Mouse (Mus musculus) heart, postnatal 0 days (tissue): ENCODE measurements around the gene C1qtnf2. TPM values are rescaled to one million over a fixed set of nuclear protein-coding genes. Genes with fewer than 3 reads are reported as not detected.

Source experiments
- ATAC-seq: fragments of 200-750 bp; cut with Nextera tagmentation; 2 replicates; pipeline ENCODE4 v1.8.0; 2017; ENCODE audit warnings: low read depth, moderate number of reproducible peaks, moderate library complexity; ENCODE audit not compliant: insufficient read depth
- DNase-seq: peaks from one replicate; pipeline ENCODE4 v3.0.0-alpha.2; 2016; ENCODE audit warnings: low spot score
- H3K27ac ChIP-seq: fragments of 300-500 bp; sonication (generic); 2 replicates; pipeline ENCODE4 v1.5.1; 2014; ENCODE audit warnings: low read depth, mild to moderate bottlenecking
- H3K27me3 ChIP-seq: fragments of 300-500 bp; sonication (generic); 2 replicates; pipeline ENCODE4 v1.6.1; 2014; ENCODE audit warnings: low read length, mixed read lengths; ENCODE audit not compliant: control insufficient read depth, insufficient read depth
- H3K36me3 ChIP-seq: fragments of 300-500 bp; sonication (generic); replicated peaks from 2 replicates; pipeline ENCODE4 v1.6.1; 2014; ENCODE audit warnings: low read length, mixed read lengths; ENCODE audit not compliant: control insufficient read depth, insufficient read depth
- H3K4me1 ChIP-seq: fragments of 300-500 bp; sonication (generic); 2 replicates; pipeline ENCODE4 v1.6.1; 2014; ENCODE audit warnings: antibody characterized with exemption; ENCODE audit not compliant: control insufficient read depth, insufficient read depth
- H3K4me2 ChIP-seq: fragments of 300-500 bp; sonication (generic); 2 replicates; pipeline ENCODE4 v1.6.1; 2014; ENCODE audit warnings: low read depth, mild to moderate bottlenecking, low read length, moderate library complexity
- H3K4me3 ChIP-seq: fragments of 300-500 bp; sonication (generic); 2 replicates; pipeline ENCODE4 v1.5.1; 2014; ENCODE audit warnings: low read depth, low read length
- H3K9ac ChIP-seq: fragments of 300-500 bp; sonication (generic); replicated peaks from 2 replicates; pipeline ENCODE4 v1.6.1; 2014; ENCODE audit warnings: low read depth, low read length, mixed read lengths
- H3K9me3 ChIP-seq: fragments of 300-500 bp; sonication (generic); replicated peaks from 2 replicates; pipeline ENCODE4 v1.6.1; 2016; ENCODE audit warnings: low read length; ENCODE audit not compliant: control insufficient read depth
- CTCF ChIP-seq: IDR thresholded peaks from 2 replicates; pipeline ENCODE4 v1.5.1; 2016; ENCODE audit warnings: antibody characterized with exemption, control low read depth, low read depth
- EP300 ChIP-seq: IDR thresholded peaks from 2 replicates; pipeline ENCODE4 v1.6.1; 2016; ENCODE audit warnings: antibody characterized with exemption, low read depth
- WGBS: fragments of 180-500 bp; shearing (Covaris S2); extraction: QIAGEN DNeasy Blood & Tissue Kit; methylation state at CpG from one replicate; pipeline ENCODE4 v1.1.7; 2014; 5-methylcytosine and 5-hydroxymethylcytosine counted together
- polyA plus RNA-seq: library from polyadenylated mRNA; unstranded; fragments of >200 nt; fragmentation: Nextera tagmentation; extraction: Ambion mirVana; gene quantifications from 2 replicates; pipeline ENCODE4 v1.2.1, GENCODE M21; 2015
- total RNA-seq: library from RNA; depleted of rRNA; stranded (reverse); fragments of >200 nt; gene quantifications from 2 replicates; pipeline ENCODE4 v1.2.3, GENCODE M21; 2014; ENCODE audit warnings: low replicate concordance; rRNA removed

Gene C1qtnf2
- total and polyA plus RNA-seq, 2 experiments from 2014 or later: 13.9 to 14.3 TPM

DNA sequence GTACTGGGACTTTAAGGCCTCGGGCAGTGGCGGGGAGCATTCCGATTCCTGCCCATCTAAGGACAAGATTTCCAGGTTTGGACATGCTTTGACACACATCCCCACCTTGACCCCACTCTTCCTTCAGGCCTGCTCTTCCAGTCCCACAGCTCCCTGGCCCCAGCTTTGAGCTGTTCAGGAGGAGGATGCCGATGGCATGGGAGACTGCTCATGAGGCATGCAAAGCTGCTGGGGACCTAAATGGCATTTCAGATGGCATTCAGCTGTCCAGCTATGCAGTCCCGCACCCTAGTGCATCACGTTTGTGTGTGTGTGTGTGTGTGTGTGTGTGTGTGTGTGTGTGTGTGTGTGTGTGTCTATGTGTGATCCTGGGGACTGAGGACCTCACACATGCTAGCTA, 63.0 kb downstream of the C1qtnf2 start:
- Histone ChIP-seq H3K4me1 (peaks cover 18% of the 10 kb centered on the region), H3K4me2 (no peak overlapping the region), H3K27ac (no peak overlapping the region), H3K9ac (no peak overlapping the region), H3K27me3 (no peaks in the 10 kb centered on the region), H3K36me3 (peaks cover 38% of the 10 kb centered on the region), H3K9me3 (no peaks in the 10 kb centered on the region), H3K4me3 (no peak overlapping the region)
- WGBS: 79% methylated on average over 6 of the region's 6 CpGs
- DNase-seq (no peak), ATAC-seq (no peak)
- TF ChIP-seq EP300 (no peak), CTCF (no peak)

DNA sequence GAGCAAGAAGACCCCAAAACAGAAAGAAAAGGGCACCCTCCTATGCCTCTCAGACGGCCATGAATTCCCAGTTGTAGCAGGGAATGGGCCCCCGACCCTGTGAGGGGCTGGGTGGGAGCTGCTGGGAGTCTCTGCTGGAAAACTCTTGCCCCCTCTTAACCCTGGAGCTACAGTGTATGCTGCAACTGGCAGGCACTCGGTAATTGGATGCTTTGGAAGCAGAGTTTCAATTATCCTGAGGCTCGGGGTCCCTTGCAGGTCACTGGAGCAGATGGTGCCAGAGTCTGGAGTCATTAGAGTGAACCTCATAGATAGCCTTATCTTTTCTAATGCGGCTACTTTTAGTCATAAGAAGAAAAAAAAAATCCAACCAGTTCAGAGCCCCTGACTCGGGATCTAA, 65.8 kb downstream of the C1qtnf2 start:
- Histone ChIP-seq H3K4me2 (no peak overlapping the region), H3K4me3 (no peak overlapping the region), H3K9me3 (no peaks in the 10 kb centered on the region), H3K9ac (no peak overlapping the region; the same call in 1 of the 2 replicates), H3K27ac (no peak overlapping the region), H3K4me1 (peaks cover 27% of the 10 kb centered on the region), H3K36me3 (peaks cover 21% of the 10 kb centered on the region), H3K27me3 (no peaks in the 10 kb centered on the region)
- ATAC-seq (no peak), DNase-seq (no peak)
- no peak for TF ChIP-seq CTCF
- no peak for TF ChIP-seq EP300
- 25% methylated on average over 6 of the region's 6 CpGs for WGBS

Other genes starting within 250 kb of the C1qtnf2 start
- gene Pttg1, start 48.0 kb upstream of the C1qtnf2 start, total RNA-seq: 78.1 and 88.3 TPM in 2 replicates
- gene Pttg1, start 48.0 kb upstream of the C1qtnf2 start, polyA plus RNA-seq: 179 and 190 TPM in 2 replicates
- 7.2 and 8.0 TPM in 2 replicates for gene Slu7, start 40.5 kb upstream of the C1qtnf2 start, total RNA-seq
- gene Slu7, start 40.5 kb upstream of the C1qtnf2 start, polyA plus RNA-seq: 31.7 and 36.0 TPM in 2 replicates
- 8.9 and 10.8 TPM in 2 replicates for gene Ccnjl, start 54.5 kb downstream of the C1qtnf2 start, total RNA-seq
- gene Ccnjl, start 54.5 kb downstream of the C1qtnf2 start, polyA plus RNA-seq: 10.1 and 11.7 TPM in 2 replicates
- 0.08 and 1.0 TPM in 2 replicates for gene 4933415A04Rik, start 112.8 kb downstream of the C1qtnf2 start, total RNA-seq
- 4.8 and 5.5 TPM in 2 replicates for gene 4933415A04Rik, start 112.8 kb downstream of the C1qtnf2 start, polyA plus RNA-seq
- gene Fabp6, start 127.3 kb downstream of the C1qtnf2 start, total RNA-seq: not detected in 2 replicates
- gene Fabp6, start 127.3 kb downstream of the C1qtnf2 start, polyA plus RNA-seq: not detected in 2 replicates
- 16.0 and 16.9 TPM in 2 replicates for gene Pwwp2a, start 207.7 kb downstream of the C1qtnf2 start, total RNA-seq
- gene Pwwp2a, start 207.7 kb downstream of the C1qtnf2 start, polyA plus RNA-seq: 11.9 and 12.4 TPM in 2 replicates